Mouse (Mus musculus) adrenal gland, adult 8-10 months (tissue): ENCODE data around the gene Nipal3. TPM values are rescaled to one million over a fixed set of nuclear protein-coding genes. Genes with fewer than 3 reads are reported as not detected.

Source experiments
- DNase-seq: peaks from one replicate; pipeline ENCODE4 v3.0.0; 2022
- total RNA-seq, 4 experiments: library from RNA; stranded (reverse); gene quantifications; 2 replicates each; pipeline ENCODE4 v1.2.4; 2022

Nipal3 gene
- total RNA-seq: 10 to 100 TPM; 22.1 to 31.0 (median 26.2) TPM

DNA sequence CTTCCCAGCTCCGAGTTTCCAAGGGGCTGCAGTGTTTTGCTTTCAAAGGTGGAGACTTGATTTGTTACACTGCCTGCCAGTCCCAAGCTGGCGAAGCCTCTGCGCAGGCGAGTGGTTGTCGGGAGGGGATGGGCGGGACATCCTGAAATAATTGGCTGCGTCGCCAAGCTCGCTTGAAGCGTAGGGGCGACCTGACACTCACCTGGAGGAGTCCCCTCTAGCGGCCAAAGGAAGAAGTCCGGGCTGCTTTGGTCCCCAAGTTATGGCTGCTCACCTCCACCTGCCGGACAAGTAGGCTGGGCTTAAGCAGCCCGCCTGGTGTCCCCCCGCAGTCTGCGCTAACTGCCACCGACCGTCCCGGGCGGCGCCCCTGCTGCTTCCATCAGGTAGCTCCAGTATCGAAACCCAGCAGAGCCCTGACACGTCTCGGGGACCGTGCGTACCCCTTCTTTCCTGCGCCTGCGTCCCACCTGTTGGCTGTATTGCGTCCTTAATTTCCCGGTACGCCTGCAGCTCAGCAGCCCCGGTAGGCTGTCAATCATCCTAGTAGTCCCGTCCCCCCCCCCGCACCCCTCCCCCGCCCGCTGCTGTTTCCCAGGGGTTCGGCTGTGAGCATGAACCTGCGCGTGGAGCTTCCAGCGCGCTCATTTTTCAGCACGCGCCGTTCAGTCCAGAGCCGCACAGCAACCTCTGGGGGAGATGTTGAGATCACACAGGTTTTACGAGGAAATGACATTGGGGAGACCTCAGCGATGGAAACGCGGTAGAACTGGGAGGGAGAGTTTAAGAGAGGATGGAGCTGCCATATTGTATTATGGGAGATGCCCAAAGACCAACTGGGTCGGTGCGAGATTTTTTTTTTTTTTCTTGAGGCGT lies at the start of gene Nipal3, which contains the start of gene Stpg1:
Gene Nipal3, minus strand, starts transcription at position 518 of the 876 bp plus-strand sequence.
Gene Stpg1, plus strand, starts transcription at position 270 of the 876 bp plus-strand sequence.
- DNase-seq: peak; percentile 88

DNA sequence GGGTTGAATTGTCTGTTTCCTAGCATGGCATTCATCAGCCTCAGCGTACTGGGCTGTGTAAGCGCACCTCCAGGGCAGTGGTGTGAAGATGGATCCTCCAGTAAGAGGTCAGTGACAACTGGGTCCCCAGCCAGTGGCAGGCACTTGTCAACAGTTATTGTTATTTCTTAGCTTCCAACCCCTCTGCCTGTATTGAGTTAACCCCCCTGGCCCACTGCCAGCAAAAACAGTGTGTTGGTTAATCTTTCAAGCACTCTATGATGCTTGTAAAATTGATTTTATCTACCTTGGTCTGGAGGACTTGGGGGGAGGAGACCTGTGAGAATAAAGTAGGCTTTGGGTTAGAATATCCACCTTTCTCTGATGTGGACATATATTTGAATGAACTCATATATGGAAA lies 49.4 kb upstream of the Nipal3 start:
- no peak for DNase-seq

DNA sequence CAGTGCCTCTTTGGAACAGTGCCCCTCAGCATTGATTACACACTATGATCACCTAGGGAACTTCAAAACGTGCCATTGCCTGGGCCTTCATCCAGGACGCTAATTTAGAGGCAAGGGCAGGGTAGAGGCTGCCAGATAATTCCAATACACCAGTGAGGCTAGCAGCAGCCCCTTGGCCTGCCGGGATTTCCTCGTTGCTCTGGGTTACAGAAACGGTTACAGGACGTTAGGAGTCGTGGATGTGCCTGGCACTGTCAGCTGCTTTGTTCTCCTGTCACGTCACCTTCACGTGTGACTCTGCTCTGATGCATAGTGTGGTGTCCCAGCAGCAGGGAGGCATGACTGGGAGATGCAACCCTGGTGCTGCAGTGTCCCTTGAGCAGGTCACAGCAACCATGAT lies 45.2 kb upstream of the Nipal3 start:
- DNase-seq: no peak

DNA sequence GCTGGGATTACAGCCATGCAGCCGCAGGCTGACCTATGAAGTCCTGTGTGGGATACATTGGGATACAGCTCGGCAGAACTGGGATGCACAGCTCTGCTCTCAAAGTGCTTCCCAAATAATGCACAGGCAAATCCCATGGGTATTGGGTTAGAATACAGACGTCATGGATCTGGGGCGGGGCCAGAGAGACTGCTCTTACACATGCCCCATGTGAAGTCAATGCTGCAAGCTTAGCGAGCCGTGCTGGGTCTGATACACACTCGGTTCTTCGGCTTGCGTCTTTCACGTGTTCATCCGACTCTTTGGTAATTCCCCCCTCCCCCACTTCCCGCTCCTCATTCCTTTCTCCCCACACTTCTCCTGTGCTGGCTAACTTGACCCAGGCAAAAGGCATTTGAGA lies 44.2 kb upstream of the Nipal3 start:
- no peak for DNase-seq

DNA sequence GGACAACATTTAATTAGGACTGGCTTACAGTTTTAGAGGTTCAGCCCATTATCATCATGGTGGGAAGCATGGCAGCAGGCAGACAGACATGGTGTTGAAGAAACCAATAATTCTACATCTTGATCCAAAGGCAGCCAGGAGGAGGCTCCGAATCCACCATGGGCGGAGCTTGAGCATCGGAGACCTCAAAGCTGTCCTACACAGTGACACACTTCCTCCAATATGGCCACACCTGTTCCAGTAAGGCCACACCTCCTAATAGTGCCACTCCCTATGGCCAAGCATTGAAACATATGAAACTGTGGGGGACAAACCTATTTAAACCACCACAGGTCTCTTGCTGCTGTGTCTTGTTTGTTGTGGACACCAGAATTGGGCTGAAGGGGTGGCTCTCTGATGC lies 40.2 kb upstream of the Nipal3 start:
- DNase-seq: no peak

DNA sequence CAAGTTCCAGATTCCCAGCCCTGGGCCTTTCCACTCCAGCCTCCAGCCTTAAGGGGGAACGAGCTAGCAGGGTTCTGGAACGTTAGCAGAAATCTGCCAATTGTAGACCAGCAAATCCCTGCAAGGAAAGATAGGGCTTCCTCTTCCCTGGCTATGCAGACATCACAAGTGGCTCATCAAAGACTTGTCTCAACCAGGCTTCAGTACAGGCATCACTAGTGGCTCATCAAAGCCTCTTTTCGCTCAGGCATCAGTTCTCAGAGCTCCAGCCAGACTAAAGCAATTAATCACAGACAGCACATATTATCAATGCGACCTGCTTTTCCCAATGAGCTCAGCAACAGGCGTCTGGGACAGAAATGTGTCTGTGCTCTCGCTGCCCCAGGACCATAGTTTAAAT lies 38.2 kb upstream of the Nipal3 start:
- DNase-seq: no peak

DNA sequence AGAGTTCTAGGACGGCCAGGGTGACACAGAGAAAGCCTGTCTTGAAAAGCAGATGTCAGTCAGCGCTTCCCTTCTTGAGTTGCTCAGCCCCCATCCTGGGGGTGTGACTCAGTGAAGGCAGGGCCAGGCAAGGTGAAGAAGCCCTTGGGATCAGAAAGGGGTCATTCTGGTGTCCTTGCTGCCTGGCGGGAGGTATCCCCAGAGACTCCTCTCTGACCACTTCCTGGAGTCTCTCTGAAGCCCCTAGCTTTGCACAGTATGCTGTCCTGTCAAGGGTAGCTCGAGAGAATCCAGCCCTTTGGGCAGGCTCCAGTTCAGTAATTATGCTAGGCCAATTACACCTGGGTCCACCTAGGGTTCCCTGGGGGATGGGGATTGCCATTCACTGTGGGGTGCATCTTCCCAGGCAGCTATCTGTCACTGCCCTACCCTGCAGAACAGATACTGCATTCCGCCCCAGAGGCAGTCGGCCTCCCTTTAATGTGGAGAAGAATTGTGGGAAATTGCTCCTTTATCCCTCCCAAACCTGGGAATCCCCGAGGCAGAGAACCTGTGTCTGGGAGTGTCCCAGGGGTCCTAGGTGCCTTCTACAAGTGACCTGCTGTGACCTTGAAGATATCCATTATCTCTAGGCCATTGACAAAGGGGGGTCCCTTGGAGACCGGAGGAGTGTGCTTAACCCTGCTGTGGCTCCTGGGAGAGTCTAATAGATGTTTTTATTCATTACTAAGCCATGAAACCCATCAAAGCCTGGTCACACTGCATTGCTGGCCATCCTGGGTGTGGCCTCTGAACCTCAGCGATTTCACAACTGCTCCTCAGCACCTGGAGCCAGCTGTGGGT lies 37.2 kb upstream of the Nipal3 start:
- no peak for DNase-seq

DNA sequence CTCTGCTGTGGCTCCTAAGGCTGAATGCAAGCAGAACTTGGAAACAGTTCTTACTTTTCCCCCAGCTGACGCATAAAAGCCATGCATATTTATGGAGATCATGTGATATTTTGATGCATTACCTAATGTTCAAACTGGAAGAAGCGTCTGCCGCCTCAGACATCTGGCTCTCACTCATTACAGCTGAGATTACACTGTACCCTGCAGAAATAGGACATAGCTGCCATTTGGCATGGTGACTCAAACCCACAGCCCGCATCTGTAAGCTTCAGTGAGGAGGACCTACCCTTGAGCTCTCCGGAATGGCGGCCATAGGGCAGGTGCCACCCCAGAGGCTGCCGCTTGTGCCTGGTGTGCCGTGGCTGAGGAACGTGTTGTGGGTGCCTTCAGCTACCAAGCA lies 36.4 kb upstream of the Nipal3 start:
- no peak for DNase-seq

DNA sequence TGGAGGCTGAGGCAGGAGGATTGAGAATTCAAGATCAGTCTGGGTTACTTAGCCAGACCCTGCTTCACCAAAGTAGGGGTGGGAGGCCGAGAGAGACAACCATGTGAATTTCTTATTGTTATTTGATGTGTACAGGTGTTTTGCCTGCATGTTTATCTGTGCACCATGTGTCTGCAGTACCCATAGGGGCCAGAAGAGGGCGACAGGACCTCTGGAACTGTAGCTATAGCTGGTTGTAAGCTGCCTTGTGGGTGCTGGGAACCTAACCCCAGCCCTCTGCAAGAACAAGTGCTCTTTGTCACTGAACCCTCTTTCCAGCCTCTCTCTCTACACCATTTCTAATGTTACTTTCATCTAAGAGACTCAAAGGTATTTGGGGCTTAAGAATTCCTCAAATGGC lies 35.4 kb upstream of the Nipal3 start:
- DNase-seq: no peak

DNA sequence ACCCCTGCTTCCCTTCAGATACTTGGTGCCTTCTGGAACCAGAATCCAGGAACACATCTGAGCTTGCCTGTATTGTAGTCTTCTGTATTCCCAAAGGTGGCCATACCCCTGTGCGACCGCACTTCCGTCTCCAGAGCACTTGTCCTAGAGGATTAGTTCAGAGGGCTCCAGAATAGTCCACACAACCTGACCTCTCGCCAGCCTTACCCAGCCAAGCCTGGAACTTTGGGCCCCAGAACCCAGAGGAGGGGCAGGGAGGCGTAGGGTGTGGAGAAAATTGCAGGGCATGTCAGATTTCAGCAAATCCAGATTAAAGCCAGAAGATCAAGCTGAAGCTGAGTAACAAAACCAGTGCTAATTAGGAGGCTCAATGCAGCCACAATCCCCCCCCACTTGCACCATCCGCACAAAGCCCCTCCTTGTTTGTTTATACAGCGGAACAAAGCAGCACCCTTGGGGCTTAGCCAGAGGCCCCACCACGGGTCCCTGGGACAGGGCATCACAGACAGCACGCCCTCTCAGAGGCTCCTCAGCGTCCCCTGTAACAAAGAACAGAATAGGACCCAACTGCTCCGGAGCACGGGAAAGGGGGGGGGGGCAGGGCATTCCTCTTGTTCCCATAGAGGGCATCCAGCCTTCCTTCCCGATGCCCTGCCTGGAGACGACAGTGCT lies 31.3 kb upstream of the Nipal3 start:
- DNase-seq: no peak

DNA sequence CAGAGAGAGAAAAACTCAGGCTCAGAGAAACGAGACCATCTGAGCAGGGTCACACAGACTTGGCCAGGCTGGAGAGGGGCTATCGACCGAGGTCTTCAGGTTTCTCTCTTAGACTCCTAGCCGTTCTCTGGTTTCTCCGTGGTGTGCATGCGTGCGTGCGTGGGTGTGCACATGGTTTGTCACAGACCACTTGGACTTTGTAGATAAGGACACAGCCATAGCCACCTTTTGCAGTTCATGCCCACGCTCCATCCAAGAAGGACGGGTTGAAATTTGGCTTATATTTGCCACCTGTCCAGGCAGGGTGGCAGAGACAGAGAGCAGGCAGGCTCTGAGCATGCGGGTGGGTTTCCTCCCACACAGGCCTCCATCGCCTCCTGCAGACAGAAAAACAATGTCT lies 30.2 kb upstream of the Nipal3 start:
- no peak for DNase-seq

DNA sequence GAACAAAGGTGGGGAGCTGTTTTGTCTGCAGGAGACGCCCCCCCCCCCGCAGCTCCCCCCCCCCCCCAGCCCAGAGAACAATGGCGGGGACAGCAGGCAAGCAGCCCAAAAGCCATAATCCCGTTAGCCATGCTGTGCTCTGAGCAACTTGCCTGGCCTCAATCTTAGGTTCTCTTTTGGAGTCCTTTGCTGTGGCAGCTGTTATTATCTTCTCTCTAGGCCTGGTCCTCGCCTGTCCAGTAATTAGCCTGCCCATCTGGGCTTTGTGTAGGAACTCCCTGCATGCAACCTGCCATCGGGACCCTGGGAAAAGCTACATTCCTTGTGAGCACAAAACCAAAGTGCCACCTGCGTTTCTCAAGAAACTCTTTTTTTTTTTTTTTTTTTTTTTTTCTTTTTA lies 29.1 kb upstream of the Nipal3 start:
- no peak for DNase-seq

DNA sequence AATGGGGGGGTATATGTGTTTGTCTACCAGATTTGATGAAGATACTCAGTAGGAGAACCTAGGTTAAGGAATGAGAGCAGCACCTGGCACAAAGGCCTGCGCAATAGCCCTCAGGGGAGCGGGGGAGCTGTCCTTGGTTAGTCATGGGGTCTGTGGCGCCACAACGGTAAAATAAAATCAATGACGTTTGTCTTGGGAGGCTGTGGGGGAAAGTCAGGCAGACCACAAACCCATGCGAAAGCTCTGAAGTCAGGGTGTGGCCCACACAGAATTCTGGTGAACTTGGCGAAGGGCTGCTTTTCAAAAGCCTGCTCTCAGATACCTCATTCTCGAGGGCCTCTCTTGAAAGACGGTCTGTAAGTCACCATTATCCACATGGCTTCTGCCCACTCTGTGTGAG lies 25.6 kb upstream of the Nipal3 start:
- DNase-seq: no peak

DNA sequence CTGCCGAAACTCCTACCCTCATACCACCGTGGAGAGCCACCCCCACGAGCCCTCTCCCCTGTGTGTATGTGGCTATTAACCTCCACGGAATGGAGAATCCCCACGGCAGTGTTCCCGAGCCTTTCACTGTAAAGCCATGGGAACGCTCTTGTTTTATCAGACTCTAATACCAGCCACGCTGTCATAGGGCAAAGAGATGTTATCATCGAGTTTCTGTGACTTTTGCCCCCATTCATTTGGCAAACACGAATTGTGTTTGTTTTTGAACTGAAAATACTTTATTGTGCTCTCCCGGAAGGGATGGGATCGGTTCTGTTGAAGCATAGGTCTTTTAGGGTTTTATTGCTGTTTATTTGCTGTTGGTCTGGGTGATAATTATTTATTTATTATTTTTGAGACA lies 23.3 kb upstream of the Nipal3 start:
- DNase-seq: no peak

DNA sequence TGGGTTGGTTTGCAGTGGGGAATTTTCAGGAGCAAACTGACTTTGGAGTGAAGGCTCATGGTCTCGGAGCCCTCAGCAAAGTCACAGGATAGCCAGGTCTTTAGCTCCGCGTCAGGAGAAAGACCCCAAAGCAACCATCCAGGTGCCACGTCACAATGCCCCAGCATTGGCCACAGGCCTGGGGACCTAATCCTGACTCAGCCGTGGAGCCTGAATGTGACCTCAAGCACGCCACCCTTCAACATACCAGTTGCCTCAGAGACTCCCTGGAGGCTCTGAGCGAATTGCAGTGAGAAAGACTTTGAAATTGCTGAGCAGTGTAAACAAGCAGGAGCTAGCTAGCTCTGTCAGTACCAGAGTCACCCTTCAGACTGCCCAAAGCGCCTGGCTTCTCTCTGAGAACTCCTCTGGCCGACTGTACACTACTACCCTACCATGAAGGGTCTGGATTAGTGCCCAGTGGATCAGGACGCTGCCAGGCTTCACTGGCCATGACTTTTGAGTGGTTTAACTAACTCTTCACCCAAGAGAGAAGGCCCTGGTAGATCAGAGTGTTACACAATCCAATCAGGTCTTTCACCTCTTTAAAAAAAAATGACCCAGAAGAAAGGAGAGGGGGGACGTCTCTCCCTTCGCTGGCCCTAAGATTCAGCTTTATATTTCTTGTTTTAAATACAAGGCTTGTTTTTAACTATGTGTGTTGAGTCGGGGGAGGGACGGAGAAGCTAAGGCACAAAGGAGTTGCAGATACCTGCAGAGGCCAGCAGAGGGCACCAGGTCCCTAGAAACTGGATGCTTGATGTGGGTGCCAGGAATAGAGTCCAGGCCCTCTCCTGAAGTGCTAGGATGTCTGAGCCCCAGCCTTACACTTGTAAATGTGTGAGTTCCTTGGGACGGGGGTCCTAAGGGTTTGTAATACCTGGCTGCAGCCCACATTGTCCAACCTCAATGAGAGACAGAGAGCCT lies 21.8 kb upstream of the Nipal3 start:
- DNase-seq: peak; percentile 57

DNA sequence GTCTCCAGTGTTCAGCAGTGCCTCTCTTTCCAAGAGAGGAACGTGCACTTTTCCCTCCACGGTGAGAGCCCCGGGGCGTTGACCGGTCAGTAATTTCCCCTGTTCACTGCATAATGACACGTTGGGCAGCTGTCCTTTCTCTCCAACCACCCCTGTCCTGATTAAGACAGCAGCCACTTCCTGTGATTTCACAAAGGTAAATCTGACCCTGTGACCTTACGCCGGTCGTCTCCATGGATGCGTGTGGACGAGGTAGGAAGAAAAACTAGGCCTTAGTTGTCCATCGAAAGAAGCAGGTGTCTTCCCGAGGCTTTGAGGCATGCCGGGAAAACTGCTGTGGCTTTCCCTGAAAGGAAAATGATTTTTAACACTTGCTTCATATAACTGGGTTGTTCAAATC lies 20.1 kb upstream of the Nipal3 start:
- DNase-seq: no peak

DNA sequence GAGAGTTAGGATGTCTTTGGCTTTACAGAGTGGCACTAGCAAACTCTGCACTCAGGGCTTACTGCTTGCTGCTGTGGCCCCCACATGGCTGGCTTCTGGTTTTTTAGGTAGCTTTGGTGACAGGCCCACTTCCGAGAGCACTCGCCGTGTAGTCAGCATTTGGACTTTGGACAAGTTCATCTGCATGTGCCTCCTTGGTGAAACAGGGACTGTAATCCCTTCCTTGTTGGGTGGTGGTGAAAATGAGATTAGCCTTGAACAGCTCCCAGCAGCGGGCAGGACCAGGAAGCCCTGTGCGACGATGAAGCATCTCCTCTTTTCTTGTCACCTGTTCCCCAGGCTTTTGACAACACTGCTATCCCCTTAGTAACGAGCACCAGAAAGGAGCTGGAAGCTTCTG lies 19.0 kb upstream of the Nipal3 start:
- no peak for DNase-seq

DNA sequence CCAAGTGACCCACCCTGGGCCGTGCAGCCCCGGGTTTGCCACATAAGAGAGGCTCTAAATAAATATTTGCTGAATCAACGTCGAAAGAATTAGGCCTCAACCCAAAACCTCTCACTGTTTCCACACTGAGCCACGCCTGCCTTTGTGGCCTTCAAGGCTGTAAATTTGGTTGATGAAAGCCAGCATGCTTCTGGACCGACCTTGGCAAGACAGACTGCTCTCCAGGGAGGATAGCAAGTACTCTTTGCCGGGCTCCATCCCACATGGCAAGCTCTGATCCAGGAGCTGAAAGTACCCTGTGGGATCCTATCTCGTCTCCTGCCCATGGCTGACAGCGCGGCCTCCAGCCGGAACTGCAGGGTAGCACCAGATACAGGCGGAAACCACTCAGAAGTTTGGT lies 14.7 kb upstream of the Nipal3 start:
- peak; percentile 54 for DNase-seq

DNA sequence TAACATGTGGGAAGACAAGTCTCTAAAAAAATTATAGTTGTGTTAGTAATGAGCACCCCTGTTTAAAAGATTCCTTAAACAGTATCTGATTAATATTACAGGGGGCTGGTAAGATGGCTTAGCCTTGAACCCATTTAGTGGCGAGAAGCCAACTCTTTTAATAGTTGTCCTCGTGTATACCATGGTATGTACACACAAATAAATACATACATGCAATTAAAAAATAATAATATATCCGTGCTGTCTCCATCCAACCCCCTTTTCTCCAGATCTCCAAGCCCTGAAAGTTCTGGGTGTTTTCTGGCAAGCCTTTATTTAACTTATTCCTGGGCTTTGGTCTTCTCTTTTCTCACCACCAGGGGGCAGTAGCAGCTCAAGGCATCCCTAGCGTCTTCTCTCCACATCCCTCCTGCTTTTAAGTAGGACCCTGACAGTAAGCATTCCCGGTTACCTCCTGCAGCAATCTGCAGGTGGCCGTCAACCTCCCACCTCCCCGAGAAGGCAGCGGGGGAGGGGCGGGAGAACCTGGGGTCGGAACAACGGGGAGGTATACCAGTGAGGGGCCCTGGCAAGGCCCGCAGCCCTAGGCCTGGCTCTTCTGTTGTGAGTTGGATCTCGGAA lies 13.7 kb upstream of the Nipal3 start:
- DNase-seq: peak; percentile 38

DNA sequence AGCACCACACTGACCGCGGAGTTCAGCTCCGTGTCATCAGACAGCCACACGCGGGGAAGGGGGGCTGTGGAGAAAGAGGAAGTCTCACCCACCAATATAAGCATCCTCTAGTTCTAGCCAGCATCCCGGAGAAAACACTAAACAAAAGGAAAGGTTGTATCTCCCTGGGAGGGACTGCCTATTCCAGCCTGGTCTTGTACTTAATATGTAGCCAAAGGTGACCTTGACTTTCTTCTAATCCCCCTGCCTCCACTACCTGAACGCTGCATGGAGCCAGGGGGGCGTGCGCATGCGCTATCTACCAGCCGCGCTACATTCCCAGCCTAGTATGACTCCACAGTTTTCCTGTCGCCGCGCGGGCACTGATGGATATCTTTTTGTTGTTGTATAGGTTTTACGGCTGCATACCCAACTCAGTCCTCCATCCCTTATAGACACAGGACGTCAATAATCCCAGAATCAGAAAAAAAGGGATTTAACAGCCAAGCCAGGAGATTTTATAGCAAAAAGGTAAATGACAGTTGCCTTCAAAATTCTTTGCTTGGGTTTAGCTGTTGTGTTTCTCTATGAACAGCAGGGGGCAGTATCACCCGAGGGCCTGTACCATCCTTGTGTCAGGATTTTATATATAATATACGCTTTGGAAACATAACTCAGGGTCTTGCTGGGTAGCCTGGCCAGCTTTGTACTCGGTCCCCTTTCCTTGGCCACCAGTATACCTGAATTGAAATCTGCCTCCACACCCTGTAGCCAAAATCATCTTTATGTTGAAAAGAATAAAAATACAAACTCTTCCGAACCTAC lies 12.9 kb upstream of the Nipal3 start:
- no peak for DNase-seq

DNA sequence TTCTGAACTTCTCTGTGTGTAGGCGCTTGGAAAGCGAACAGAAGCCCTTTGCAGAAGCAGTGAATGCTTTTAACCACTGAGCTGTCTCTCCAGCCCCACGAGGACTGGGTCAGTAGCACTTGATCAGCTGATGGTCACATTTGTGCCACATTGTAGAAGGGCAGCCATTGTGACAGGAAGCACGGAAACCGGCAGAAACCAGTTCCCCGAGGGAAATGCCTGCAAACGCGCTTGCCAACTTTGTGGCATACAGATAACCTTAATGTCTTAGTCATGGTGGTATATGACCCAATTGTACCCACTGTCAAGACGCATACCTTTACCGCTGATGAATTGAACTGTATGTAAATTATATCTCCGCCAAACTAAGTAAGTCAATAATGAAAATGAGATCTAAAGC lies 11.0 kb upstream of the Nipal3 start:
- no peak for DNase-seq
